Mouse (Mus musculus) embryo, embryonic 10.5 days (tissue): Measurements from ENCODE around the gene Mynn.
"Not testable (repeated sequence)": the region's sequence is repeated elsewhere in the genome, so short reads cannot be mapped to it uniquely, and the experiment has no call there.

ENCODE experiments used
- DNase-seq: peaks from one replicate; pipeline ENCODE4 v3.0.0-alpha.2; 2015; ENCODE audit warnings: low spot score

The Mynn gene

DNA sequence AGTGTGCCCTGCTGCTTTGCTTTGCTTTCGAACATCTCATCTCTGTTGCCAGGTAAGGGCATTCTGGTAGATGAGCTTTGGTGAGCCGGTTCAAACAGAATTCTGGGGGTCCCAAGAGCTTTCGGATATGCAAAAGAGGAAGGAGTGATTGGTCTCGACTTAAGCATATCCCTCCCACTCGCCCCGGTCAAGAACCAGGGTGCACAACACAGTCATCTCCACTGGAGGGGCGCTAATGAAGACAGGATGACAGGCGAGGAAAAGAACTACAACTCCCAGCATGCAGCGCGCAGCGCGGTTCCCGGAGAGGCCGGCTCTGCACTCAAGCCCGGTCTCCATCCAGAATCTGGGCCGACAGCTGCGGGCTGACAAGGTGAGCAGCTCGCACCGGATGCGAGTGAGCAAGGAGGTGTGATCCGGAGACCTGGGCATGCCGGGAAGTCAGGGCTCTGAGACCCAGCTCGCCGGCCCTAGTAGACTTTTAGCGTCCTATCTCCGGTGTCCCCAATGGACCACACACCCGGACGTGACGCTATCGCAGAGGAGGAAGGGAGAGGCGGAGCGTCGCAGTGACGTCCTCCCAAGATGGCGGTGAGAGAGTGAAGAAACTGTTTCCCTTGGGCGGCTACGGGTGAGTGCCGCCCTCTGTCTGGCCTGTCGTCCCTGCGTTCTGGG, at the start of gene Mynn:
Gene Mynn (plus strand): TSS at position 1 of the 675 bp plus-strand sequence.
- DNase-seq = peak; percentile 98

DNA sequence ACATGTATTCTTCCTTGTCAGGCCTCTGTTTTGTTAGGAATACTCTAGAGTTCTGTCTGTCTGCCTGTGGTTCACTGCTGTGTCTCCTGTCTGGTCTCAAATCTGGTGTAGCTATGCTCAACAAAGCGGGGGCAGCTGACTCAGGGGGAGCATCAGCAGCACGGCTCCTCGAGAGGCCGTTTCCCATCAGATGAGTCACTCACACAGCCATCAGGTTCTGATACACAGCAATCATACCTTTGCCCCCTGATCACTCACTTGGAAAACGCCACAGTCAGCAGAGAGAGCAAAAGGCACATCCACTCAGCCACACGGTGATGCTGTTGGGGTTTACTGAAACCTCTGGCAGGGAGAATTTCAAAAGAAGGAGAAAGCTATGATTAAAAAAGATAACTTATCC, 48.1 kb upstream of the Mynn start:
- DNase-seq = no peak

DNA sequence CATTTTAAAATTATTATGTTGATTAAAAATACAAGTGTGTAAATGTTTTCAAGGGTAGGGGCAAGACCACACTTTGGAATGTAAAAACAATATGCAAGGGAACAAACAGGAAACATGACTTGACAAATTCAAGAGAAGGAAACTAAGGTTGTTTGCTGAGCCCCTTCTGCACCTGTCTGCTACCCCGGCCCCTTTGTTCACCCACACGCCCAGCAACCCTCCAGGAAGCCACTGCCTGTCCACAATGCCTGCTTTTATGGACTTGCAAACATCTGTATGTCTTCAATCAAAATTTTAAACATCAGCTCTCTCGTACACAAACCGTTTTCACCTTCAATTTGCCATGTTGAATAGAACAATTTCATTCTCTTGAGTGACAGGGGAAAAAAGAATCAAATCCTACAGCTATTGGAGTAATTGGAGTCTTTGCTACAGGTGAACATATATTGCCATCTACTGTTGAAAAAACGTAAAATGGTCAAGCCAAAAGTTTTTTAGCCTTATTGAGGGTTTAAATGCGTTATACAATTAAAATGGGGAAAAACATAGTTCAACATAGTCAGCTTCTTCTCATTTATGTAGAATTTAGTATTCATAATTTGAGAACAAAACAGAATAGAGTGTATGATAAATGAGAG, 41.1 kb upstream of the Mynn start:
- peak; percentile 31 for DNase-seq

DNA sequence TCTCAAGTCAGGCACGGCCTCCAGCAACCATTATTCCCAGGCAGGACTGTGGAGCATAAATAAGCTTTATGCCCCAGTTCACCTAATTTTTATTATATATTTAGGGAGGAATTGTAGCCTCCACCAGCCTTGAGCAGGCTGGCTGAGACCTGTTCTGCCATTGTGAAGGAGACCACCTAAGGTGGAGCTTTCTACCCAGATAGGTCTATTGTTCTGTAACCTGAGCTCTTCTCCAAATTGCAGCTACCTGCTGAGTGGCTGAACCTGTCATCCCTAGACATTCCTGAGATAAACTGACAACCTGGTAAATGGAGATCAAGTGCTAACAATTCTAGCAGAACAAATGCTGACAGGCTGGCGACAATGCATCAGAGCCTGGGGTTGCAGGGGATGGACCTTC, 35.5 kb upstream of the Mynn start:
- DNase-seq = not testable (repeated sequence)

DNA sequence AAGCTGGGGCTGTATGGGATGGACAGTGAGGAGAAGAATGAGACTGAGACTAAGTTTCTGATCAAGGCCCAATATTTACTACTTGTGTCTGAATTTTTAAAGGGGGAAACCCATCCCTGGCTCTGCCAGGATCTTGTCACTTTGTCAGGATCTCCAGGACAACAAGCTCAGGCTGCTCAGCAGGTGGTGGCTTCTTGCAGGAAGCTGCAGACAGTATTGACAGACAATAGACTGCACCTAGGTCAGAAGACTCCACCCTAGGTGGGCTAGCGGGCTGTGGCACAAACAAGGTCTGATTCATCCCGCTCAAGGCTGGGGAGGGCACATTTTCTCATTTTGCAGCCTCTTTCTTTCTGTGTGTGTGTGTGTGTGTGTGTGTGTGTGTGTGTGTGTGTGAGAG, 28.3 kb upstream of the Mynn start:
- DNase-seq = no peak

DNA sequence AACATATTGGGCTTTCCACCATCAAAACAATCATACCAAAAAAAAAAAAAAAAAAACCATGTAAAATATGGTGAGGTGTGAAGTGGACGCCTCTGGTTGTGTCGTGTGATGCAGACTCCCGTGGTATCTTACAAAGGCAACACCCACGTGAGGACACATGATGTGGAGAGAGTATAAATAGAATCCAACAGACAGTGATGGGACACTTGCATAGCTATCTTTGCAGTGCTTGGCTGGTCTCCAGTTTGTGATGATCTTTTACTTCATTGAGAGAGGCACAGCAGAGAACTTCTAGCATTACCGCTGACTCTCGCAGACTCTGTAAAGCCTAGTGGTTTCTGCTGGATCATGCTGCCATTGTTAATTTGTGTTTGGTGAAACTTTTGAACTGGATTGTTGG, 13.0 kb upstream of the Mynn start:
- no peak for DNase-seq

DNA sequence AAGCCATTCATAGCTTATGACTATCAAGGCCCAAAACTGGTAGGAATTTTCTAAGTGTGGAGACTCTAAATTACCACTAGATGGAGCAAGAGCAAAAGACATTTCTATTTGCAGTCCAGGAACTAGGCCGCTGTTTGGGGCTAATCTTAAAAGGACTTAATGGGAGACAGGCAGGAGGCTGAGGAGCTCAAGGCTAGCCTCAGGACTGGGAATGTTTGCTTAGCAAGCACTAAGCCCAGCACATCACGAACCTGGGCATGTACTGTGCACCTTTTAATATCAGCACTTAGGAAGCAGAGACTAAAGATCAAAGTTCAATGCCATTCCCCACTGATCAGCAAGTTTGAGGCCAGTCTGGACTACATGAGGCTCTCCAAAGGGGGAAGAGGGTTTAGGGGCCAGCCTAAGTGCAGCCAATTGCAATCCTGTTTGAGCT, 9.4 kb upstream of the Mynn start:
- peak; percentile 87 for DNase-seq

DNA sequence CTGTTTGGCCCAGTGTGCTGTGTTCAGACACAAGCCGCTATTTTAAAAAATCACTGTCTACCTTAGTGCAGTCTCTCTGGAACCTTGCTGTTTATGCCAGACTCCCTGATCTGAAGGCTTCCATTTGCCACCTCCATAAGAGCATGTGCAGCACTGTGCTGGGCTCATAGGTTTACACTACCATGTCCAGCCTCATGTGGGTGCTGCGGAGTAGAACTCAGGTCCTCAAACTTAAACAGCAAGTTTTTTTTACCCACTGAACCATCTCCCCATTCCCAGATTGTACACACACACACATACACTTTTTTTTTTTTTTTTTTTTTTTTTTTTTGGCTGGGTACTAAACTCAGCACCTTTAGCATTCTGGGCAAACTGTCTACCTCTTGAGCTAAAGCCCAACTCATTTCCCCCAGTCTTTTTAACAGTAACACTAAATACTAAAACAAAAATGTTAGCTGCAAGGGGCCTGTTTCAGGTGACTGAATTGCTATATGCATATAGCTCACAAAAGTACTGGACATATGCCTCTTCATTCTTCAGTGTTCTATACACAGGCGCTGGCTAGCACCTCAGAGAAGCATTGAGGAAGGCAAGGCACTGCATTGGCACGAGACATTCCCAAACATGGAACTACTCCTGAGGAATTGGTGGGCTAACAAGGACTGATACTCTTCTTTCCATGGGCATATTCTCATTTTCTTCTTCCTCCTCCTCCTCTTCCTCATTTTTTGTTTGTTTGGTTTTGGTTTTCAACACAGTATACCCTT, 8.0 kb upstream of the Mynn start:
- DNase-seq = peak; percentile 64

DNA sequence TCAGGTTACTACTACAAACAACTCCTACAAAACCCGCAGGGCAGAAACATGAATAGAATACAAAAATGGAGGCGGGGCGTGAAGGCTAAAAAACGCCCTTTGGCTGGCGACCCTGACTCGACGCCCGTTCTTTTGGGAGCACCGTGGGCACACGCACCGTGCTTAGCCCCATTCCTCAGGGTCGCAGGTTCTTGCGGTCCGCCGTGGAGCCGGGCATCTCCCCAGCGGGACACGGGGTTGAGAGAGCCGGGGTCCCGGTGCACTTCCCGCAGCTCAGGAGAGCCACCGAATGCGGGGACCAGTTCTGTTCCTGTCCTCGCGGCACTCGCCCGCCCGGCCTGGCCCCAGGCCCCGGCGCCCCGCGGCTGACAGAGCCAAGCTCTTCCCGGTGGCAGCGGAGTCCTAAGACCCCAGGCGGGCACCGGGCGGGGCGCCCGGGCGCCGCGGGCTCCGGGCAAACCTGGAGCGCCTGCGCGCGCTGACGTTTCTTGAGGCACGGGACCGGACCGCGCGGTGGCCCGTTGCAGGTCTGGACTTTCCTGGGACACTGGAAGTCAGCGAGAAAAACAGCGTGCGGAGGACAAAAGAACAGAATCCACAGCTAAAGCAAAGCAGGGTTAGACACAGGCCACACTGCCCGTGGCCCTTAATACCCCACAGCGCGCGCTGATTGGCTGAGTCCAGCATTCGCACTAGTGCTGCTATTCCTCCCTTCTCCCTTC, 6.6 kb upstream of the Mynn start:
- DNase-seq = peak; percentile 78

DNA sequence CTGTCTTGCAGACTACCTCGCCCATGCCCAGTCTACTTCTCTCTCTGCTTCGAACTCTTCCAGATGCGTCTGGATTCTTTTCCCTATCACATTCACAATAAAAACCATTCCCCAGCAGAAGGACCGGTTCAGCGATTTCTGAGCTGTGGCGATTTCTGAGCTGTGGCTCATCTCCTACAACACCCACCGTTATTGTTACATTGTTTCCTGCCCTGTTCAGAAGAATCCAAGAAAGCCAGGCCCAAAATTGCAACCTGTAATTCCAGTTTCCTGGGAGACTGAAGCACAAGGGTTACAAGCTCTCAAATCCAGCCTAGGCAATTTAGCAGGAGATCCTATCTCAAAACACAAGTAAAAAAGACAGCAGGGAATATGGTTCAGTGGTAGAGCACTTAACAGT, 4.6 kb upstream of the Mynn start:
- no peak for DNase-seq

DNA sequence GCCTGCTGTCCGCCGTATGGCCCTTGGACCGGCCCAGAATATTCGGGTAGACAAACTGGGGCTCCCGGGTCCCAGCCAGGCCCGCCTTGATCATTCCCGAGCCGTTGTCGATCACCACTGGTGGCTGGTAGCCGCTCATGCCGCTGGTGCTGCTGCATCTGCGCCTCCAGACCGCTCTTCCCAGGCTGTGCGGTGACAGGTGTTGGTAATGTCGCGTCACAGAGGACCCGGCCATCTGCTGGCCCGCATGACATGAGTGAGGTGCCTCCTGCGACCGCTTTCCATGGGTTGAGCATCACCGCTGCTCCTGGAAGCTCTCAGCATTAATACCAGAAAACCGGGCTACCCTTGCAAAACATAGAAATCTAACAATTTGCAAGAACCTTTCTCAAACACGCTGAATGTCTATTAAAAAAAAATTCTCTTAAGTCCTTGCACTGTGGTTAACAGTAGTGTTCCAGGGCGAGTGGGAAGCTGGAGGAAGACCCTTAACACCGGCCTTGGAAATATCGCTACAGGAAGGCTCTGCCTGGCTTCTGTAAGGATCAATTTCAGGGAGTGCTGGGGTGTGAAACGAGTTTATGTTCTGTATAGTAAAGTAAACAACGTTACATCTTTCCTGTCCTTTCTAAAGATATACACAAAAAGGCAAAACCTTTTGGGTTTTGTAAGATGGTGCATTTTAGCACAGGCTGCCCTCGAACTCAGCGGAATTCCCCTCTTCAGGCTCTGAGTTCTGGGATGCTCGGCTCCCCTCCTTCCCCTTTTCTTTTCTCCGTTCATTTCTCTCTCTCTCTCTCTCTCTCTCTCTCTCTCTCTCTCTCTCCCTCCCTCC, 1.9 kb upstream of the Mynn start, which contains the start of gene Actrt3:
Gene Actrt3 (minus strand): TSS at position 229 of the 835 bp plus-strand sequence.
- peak; percentile 66 for DNase-seq

DNA sequence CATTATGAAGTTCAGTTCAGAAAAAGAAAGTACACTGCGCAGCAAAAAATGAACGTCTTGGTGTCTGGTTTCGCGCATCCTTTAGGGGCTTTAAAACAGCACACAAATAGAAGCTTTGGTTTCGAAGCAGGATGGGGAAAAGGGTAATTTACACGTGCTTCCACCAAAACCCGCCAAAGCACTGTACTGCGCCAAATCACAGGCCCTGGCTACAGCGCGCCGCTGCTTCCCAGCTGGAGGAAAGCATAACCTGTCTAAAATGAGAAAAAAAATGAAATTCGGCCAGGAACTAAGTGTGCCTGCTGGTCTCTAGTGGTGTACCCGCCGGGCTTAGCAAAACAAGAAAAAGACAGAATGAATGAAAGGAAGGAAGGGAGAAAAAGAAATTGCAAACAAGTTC, 1.1 kb upstream of the Mynn start:
- peak; percentile 67 for DNase-seq

DNA sequence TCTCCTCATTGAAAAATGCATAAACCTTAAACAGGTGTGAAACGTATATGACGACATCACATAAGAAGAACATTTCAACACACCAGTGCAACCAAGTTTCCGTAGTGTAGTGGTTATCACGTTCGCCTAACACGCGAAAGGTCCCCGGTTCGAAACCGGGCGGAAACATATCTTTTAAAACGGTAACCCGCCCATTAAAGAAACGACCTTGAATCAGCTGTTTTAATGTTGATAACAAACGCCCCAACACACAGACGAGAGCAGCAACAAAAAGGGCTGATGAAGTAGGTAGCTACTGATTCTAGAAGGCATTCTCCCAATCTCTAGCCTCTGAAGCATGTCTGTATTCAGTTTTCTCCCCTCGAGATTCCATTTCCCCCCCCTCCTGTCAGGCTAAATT, 690 bp upstream of the Mynn start:
- peak; percentile 96 for DNase-seq

DNA sequence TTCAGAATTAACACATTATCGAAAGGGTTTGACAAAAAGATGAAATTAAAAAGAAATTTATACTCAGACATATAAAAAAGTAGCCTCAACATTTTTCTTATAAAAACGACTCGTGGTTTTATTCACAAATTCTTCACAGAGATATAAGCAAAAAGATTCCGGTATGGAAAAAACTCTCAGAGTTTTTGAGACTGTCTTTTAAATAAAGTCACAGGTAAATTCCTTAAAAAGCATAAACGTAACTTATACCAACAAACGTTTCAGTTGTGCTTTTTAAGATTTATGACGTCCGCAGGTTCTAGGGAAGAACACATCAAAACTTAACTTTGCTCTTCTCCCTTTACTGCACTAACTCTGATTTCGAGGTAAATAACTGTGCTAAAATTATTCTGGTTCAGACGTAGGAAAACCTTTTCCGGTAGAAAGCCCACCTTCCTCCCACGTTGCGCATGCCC, 228 bp upstream of the Mynn start:
- DNase-seq = no peak

DNA sequence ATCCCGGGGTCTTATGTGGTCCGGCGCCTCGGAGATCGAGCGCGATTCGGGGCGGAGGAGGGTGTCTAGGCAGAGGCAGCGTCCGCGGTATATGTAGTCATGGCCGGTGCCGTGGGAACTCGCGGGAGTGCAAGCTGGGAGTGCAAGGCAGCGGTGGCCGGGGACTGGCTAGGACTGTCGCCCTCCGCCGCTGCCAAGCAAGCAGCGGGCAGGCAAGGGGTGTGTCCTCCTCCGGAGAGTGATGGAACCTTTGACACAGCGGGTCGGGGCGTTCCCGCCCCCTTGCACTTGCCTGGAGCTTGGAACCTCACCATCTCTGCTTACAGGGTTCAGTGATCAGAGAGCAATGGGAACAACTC, 854 bp downstream of the Mynn start:
- DNase-seq = peak; percentile 80

DNA sequence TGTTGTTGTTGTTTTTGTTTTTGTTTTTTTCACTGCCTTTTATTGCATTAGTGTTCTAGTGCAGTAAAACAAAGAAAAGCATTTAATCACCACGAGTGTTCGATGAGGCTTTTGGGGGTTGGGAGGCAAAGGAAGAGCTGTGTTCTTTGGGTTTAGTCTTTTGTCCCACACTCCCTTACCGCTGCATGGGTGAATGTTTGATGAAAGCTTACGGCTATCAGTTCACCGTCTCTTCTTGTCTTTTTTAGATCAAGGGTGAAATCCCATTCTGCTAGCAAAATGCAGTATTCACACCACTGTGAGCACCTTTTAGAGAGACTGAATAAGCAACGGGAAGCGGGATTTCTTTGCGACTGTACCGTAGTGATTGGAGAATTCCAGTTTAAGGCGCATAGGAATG, 1.4 kb downstream of the Mynn start:
- DNase-seq = no peak

DNA sequence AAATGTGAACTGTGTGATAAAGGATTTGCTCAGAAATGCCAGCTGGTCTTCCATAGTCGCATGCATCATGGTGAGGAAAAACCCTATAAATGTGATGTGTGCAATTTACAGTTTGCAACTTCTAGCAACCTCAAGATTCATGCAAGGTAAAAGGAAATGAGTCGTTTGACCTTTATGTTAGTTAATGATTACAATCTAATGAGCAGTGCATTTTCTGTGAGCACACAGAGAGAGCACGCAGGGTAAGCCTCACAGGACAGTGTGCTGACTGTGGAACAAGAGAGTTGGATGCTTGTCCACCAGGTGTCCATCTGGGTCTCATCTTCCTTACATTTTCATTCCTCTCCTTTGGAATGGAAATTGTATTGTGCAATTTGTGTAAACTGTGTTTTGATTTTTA, 7.1 kb downstream of the Mynn start:
- no peak for DNase-seq

DNA sequence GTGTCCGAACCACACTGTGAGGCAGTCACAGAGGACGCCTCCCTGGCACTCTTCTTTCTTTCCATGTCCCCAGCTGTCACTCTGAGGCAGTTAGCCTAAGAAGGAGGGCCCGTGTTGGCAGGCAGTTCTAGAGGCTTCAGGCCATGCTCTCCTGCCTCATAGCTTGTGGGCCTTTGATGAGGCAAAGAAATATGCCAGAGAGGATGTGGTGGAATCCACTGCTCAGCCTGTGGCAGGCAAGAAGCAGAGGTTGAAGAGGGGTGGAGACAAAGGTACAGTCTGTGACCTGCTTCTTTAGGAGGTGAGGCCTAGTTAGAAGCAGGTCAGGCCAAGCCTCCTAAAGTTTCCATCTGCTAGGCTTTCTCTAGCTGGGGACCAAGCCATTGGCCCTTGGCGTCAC, 9.1 kb downstream of the Mynn start:
- no peak for DNase-seq

DNA sequence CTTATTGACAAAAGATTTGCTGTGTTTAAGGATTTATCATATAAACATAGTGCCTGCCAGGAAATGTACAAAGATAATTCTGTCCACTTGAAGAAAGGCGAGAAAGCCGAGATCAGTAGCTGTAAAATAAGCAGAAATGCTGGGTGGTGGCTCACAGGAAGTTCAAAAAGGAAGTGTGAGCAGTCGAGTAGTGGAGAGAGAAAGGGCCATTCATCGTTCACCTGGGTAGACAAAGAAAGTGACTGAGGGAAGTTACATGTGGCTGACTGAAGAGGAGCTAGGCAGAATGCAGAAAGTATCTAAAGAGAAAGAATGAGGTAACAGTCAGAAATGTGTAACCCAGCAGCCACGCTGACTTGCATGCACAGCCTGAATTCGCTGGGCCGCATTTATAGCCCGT, 18.3 kb downstream of the Mynn start:
- DNase-seq = no peak

DNA sequence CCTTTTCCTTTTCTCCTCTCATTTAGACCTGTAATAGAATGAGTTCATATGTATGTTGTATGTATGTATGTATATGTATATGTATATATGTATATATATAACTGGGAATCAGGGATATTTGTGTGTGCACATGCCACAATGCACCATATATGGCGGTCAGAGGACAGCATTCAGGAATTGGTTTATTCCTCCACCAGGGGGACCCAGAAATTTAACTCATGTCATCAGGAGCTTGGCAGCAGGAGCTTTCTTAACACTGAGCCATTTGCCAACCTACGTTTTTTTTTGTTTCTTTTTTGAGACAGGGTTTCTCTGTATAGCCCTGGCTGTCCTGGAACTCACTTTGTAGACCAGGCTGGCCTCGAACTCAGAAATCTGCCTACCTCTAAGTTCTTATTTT, 31.8 kb downstream of the Mynn start:
- DNase-seq = peak; percentile 43

DNA sequence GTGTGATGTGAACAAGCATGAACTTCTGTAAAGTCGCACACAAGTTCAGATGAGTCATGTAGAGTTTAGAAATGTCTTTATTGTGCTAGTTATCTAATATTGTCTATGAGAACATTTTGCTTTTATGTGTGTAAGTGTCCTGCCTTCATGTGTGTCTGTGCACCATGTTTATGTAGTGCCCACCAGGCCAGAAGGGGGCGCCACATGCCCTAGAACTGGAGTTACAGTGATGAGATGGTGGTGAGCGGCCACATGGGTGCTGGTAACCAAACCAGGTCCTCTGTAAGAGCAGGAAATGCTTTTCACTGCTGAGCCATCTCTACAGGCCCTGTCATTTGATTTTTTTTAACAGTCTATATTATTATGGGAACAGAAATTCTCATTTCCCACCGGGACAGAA, 33.8 kb downstream of the Mynn start:
- DNase-seq = no peak

DNA sequence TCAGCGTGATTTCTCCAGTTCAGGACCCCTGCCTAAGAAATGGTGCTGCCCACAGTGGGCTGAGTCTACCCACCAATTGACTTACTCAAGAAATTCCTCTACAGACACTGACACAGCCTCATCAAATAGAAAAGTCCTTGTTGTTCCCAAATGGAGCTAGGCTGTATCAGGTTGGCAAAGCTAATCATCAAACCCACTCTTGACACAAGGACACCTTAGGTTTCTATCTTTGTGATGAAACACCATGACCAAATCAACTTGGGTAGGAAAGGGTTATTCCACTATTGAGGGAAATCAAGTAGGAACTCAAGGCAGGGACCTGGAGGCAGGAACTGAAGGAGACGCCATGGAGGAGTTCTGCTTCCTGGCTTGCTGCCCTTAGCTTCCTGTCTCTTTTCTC, 42.3 kb downstream of the Mynn start, which contains the start of gene Lrriq4:
Gene Lrriq4 (plus strand): TSS at position 301 of the 400 bp plus-strand sequence.
- DNase-seq = no peak
